Mouse (Mus musculus): Measurements from ENCODE around the gene Tns3.

Tns3 gene

DNA sequence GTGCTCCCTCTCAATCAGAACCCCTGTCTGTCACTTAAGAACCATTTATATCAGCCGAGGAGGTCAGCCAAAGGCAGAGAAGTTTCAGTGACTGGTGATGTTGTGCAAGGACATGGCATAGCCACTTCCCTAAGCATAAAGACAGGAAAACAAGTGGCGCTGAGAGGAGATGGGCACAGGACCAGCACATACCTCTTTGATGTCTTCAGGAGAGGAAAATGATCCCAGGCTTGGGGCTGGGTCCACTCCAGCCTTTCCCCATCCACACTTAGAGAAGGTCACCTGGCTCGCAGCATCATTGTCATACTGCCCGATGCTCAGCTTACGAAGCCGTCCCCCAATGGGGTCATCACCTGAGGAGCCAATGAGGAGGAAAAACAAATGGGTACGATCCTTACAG is 185.0 kb downstream of the Tns3 start:
- DNase-seq (ENCODE audit: inconsistent ontology term), result no peak

DNA sequence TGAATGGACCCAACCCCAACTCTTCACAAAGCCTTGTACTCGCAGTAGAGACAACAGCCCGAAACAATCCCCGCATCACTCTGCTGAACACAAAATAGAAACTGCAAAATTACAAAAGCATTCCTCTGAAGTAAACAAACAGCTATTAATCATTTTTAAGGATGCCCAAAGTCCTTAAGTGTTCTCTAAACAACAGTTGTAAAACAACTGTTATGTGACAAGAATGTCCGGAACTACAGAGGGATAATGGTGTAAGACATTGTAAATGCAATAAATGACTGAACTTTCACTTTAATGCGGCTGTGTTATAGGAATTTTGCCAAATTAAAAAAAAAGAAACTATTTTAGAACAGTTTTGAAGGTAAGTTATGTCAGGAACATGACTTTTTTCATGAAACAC is 190.7 kb downstream of the Tns3 start:
- DNase-seq (ENCODE audit: inconsistent ontology term), result no peak

DNA sequence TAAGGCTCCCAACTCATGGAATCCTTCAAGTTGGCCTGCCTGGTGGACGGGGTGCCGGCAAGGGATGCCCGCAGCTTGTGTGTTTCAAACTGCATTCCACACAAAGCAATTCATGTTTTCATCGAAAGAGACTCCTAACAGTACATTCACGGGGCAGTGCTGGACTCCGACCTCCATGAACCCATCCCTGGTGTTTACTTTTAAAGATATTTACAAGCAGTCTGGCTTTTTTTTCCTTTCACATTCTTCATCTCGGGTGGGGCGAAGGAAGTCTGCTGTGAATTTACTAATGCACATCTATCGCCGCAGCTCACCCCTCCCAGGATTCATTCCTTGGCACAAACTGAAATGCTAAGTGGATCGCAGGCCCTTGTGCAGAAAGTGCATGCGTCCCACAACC is 191.9 kb downstream of the Tns3 start:
- no peak for DNase-seq (ENCODE audit: inconsistent ontology term)

DNA sequence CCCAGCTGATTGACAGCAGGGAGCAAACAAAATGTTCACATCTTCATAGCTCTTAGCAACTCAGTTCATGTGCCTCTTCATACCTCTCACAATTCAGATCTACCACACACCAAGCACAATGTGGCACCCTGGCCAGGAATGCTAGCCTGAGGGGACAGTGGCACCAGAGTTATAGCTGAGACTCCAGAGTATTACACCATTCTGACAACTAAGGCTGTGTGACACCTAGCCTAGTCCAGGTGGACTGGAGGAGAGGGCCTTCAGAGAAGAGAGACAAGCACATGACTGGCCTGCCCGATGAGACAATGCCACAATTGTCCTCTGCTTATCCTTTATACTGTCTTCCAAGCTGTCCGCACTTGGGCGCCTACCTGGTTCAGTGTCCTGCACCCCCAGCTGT is 192.8 kb downstream of the Tns3 start:
- no peak for DNase-seq (ENCODE audit: inconsistent ontology term)

DNA sequence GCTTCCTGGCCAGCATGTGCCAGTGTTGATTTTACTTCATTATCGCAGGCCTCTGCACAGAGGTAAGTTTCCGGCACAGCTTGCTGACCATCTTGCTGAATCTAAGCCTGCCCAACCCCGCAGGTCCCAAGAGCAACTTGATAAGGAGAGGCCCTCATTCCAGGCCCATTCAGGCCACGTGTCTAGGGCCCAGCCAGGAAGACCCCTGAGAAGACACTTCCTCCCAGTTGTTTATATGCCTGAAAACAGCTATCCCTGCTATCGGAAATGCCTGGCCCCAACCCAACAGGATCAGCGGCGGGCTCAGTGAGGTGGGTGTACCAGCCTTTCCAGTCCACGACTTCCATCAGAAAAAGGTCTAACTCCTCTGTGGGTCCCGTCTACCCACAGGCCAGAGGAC is 194.8 kb downstream of the Tns3 start:
- DNase-seq (ENCODE audit: inconsistent ontology term), result no peak

DNA sequence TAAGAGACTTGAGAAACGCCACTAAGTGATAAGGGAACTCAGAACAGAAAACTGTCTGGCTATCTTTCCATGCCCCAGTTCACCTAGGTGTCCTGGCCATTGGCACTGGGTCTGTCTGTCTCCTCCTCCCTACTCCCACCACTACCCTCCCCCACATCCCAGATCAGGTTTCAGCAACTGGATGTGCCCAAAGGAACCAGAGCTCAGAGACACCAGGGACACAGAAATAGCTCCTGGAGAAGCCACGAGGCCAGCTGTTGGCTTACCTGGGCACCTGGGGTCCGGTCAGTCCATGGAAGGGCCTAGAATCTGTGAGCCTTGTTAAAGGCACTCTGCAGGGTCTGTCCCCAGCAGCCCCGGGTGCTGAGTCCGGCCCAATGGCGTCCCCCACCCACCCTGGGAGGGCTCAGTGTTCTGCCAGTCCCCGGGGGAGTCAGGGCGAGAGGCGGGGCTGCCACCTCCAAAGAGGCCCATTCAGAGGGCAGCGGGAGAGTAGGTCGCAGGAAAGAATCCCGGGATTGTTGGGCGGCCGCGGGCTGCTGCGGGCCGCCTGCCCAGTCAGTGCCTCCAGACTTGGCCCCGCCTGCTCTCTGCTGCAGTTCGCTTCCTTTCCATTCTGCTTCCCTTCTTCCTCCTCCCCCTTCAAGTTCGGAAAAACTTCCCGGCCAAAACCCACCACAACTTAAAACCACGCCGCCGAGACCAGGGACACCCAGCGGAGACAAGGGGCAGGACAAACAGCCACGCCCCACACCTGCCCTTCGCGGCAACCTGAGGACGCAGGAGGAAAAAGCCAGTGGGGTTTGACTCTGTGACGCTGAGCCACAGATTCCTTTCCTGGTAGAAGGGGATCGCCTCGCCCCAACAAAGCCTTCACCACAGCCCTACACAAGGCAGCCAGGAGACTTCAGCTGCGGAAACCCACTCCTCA is 195.9 kb downstream of the Tns3 start:
- peak; percentile 96 for DNase-seq (ENCODE audit: inconsistent ontology term)

DNA sequence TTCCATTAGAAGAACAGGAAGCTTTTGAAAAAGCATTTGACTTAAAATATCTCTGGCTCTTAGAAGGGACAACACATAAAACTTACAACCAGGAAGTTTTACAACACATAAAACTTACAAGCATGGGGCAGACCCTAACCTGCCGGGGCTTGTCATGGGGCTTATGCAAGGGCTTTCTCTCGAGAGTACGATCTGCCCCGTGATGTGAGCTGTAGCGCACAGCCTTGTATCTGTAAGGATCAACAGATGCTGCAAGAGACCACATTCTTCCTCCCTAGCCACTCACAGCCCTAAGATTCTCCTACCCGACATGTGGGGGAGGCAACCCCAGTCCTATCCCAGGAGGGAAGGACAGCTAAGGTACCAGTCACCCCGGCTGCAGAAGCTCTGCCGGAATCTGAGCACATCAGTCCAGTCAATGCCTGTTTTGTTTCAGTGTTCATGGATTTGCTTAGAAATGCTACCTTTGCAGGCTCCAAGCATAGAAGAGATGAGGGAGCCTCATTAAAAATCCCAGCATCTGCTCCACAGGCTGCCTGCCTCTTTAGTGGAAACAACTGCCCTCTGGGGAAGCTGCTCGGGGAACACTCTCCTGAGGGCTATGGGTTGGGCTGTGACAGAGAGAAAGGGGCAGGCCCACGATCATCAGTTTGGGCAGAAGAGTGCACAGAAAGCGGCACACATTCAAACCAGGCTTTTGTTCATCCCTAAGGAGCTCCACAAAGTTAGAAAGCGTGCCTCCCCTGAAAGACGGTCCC is 196.8 kb downstream of the Tns3 start:
- DNase-seq (ENCODE audit: inconsistent ontology term), result no peak

DNA sequence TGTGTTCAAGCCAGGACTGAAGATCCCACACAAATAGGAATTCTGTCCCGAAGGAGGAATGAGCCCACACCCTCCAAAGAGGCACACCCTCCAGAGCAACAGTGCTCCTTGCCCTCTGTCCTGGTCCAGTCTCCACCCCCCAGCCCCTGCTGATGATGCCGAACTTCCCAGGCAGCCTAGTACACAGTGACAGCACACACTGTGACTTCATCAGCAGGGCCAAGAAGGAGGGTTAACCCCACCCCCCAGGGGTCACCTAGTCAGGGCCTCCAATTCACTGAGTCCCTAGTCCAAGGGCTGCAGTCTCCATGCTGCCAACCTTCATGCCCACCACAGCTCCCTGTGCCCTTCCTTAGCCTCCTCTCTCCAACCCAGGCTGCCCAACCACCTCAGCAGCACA is 200.5 kb downstream of the Tns3 start:
- no peak for DNase-seq (ENCODE audit: inconsistent ontology term)

DNA sequence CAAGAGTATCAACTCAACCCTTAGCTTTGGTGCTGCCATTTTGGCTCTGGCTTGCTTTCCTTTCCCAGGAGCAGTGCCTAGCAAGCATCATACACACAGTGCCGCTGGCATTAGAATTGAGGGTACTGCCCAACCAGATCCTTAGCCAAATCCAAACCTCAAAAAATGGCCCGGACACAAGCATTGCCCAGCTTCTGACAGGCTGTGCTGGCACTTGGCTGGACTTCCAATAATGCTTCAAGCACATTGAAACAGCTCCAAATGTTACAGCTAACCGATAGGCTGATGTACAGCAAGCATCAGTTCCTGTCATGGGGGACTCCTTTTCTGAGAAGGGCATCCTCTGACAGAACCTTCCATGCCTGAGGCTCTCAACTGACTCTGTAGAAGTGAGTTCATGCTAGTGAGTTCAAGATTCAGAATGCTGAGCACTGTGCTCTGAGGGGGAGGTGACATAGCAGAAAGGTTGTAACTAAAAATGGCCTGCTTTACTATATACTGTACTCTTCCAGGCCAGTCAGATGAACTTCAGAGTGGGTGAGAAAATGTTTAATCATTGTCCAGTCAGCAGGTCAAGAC is 201.4 kb downstream of the Tns3 start:
- DNase-seq (ENCODE audit: inconsistent ontology term), result peak; percentile 70

DNA sequence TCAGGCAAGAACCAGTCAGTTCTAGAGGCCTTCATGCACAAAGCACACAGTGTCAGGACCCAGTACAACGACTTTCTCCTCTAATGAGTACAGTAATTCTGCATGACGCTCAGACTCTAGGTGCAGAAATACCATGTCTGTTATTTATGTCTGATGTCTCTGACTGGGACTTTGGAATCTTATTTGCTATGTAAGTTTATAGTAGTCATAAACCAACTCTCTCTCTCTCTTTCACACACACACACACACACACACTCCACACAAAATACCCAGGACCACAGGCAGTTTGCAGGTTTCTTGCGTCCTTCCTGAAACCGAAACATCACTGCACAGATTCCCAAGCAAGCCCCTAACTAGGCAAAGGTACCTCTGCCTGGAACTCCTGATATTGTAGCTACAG is 203.5 kb downstream of the Tns3 start:
- DNase-seq (ENCODE audit: inconsistent ontology term), result no peak

DNA sequence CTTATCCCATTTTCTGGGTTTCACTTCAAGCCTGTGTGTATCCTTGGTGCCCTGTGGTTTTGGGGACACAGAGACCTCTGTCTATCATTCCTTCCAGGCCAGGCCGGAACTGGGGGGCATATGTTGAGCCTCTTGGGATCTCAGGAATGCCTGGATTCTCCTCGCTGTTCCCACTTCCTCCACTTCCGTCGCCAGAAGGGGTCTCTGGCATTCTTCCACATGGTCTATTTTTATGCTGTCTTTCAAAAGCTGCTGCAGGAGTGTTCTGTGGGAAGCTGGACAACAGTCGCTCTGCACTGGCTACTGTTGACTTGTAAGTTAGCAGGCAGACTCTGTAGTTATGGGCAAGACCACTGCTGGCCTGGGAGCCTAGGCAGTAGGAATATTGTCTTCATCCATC is 206.4 kb downstream of the Tns3 start:
- peak; percentile 71 for DNase-seq (ENCODE audit: inconsistent ontology term)

DNA sequence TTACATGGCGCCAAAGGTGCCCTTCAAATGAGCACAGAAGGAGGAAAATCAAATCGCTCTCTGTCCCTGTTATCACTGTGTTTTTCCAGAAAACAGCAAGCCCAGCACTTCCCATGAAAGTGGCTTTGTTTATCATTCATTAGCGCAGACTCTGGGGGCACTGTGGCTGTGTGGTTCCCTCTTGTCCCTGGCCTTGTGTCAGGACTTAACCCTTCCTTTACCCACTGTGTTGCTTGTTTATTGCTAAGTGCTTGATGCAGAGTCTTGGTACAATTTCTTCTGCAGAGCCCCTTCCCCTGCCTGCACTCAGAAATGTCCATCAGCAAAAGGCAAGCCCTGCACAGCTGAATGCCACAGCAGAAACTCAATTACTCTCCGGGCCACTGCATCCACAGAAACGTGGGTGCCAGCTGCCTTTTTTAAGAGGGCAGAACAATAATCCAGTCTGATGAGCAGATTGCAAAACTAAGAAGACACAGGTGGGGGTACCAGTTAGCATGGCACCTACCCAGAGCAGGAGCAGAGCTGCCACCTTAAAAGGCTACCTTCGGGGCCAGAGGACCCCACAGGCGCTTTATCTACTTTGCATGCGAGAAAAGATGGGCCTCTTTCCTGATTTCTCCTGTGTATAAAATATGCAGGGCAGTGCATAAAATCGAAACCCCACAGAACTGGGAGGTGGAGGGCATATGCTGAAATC is 207.6 kb downstream of the Tns3 start:
- peak; percentile 56 for DNase-seq (ENCODE audit: inconsistent ontology term)

DNA sequence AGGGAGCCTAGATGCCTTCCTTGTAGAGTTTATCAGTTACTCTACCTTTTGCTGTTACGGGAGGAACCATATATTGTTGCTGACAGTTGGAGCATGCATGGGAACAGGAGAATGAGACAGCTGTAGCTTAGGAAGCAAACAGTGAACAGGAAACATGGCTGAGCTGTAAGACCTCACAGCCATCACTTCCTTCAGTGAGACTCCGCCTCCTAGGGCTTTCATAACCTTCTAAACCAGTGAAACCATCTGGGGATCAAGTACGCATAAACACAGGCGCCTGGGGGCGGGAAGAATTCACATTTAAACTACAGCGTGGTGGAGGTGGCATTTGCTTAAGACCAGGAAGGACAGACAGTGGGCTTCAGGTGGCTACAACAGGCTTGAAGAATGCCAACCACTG is 208.7 kb downstream of the Tns3 start:
- no peak for DNase-seq (ENCODE audit: inconsistent ontology term)

DNA sequence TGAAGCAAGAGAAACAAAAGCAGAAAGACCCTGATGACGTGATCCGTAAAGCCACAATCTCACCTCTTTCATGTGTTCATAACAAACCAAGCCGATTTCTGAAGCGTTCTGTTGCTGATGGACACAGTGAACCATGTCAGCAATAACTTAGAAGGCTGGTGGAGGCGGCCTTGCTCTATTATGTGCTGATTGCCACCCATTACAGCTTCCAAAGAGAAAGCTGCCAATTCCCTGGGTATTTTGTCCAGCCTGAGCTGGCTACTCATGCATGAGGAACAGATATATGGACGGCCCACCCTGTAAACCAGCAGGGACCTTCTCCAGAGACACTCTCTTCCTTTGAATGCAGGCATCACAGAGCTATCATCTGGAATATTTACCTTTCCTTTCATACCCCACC is 211.1 kb downstream of the Tns3 start:
- peak; percentile 65 for DNase-seq (ENCODE audit: inconsistent ontology term)

DNA sequence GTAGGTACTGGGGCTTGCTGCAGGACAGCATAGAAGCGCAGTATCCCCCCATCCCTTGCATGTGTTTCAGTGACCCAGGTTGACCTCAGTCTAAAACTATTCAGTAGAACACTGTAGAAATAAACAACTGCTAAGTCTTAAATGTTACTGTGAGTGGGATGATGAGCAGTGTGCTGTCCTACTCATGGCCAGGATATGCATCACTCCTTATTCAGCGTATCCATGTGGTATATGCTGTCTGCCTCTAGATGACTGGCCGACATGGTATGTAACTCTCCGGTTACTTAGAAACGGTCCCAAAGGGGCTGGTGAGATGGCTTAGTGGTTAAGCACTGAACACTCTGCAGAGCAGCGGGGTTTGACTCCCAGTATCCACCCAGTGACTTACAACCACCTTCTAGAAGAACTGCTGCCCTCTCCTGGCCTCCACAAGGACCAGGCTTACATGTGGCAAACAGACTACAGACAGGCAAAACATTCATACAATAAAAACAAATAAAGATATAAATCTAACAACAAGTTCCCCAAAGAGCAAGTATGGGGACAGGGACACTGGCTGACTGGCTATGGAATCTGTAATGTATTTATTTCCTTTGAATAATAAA is 212.6 kb downstream of the Tns3 start:
- DNase-seq (ENCODE audit: inconsistent ontology term), result no peak

DNA sequence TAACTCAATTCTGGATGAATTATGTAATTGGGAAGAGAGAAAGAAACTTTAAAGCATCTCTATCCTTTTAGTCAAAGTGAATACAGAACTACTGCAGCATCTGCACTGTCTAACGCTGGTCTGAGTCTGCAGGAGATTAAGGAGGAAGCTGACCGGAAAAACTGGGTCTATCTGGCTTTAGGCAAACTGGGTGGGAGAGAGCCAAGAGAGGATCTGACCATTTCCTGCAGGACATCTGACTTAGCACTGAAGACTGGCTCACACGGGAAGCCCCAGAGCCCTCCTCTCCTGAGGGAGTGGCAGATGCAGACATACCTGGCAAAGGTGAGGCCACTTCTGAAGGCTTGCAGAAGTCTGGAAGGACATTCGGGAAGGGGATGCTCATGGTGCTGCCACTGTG is 213.8 kb downstream of the Tns3 start:
- no peak for DNase-seq (ENCODE audit: inconsistent ontology term)

DNA sequence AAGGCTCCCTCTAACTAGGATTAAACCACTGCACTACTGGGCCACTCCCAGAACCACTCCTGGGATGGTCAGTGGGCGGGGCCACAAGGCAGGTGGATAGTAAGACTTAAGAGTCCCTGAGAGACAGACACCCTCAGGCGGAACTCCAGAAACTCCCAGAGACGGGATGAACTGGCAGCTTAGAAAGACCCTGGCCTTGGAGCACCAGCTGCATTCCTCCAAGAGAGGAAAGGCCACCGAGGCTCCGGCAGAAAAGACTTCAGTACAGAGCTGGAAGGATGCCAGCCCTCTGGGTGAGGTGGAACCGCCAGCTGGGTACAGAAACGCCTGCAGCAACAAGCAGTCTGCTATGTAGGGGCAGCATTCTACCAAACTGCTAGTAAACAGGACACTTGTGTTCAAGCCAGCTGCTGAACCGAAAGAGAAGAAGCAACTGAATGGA is 218.4 kb downstream of the Tns3 start:
- DNase-seq (ENCODE audit: inconsistent ontology term), result peak; percentile 90

DNA sequence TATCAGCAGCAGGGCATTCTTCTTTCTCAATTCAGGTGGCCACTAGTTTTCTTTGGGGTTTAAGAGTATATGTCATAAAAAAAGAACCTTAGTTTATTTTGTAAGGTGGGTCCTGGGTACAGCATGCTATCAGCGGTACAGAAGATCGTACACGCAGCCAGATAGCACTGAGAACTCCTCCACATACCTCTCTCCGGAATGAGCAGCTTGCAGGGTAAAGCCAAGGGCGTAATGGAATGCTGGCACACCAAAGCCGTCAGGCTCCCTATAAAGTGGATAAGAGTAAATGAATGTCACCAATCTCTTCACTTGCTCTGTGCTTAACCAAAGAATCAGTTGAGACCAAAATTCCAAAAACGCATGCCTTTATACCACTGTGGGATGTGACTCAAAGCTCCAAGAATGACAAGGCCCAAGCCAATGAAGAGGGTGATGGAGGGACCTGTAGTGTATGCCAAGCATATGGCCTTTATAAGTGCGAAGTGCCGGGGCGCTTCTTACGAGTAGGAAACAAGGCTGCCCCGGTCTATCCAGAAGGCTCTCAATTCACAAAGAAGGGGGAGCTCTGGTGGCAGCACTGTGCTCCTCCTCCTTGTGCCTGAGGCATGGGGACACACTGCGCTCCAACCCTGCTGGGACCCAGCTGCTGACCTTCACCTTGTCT is 219.4 kb downstream of the Tns3 start:
- DNase-seq (ENCODE audit: inconsistent ontology term), result peak; percentile 58

DNA sequence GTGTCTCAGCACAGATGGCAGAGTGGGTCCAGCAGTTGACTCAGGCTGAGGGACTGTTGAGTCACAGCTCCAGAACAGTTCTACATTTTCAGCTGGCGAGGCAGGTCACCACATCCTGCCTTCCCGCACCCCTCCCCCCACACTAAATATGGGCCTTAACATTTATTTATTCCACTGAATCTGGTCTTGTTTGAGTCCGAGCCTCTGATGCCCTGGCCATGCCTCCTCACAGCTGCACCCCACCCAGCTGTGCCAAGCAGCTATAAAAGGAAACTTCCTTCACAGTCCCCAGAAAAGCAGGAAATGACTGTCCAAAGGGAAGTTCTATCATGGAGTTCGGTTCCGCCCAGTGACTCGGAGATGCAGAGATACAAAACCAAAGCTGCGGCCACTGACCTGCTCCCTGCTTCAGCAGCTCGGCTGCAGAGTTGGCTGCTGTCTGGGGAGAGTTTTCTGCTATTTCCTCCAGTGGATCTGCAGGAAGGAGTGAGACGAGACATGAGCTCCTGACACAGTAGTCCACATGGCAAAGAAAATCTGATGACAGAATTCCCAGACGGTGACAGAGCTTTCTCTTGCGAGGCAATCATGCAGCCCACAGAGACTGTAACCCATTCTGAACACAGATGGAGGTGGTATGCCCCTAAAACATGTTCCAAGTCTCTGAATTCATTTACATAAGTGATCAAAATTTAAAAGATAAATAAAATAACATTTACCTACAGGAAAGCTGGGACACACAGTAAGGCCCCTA is 220.6 kb downstream of the Tns3 start:
- peak; percentile 89 for DNase-seq (ENCODE audit: inconsistent ontology term)

DNA sequence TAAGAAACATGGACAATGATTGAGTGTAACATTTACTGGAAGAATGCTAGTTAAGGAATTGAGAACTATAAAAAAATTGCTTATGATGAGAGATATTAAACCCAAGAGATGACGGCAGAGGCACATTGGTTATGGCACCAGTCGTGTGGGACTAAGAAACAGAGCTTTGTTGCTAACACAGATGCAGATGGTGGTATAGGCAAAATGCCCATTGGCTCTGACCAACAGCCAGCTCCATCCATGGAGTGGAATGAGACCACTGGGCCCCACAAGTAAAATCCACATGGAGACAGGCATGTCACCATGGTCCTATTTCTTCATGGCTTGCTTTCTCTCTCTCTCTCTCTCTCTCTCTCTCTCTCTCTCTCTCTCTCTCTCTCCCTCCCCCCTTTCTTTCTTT is 223.6 kb downstream of the Tns3 start:
- DNase-seq (ENCODE audit: inconsistent ontology term), result no peak

Measured in Muller cell, postnatal 12 days (primary cell).